Mouse (Mus musculus) brain, embryonic 14.5 days (tissue): ENCODE measurements at regions not wholly inside any gene's neighbourhood (a gene's known extent, or its start where the extent isn't known, plus 50 kb on each side); places are given as distances from the start of the nearest gene placed in this dataset.
A peak's percentile ranks its signal among the peaks of the same experiment; 100 is the strongest.

ENCODE experiments used
- DNase-seq: peaks from one replicate; pipeline ENCODE4 v3.0.0-alpha.2; 2011; ENCODE audit warnings: low read depth
- CTCF ChIP-seq: fragments of 200-500 bp; IDR thresholded peaks from 2 replicates; pipeline ENCODE4 v1.5.1; 2012; ENCODE audit warnings: inconsistent platforms, mild to moderate bottlenecking, moderate library complexity, borderline replicate concordance; ENCODE audit not compliant: insufficient read depth, insufficient read length; ENCODE audit errors: extremely low read depth
- POLR2A ChIP-seq: fragments of 200-500 bp; IDR thresholded peaks from 2 replicates; pipeline ENCODE4 v1.6.1; 2012; ENCODE audit warnings: mild to moderate bottlenecking, inconsistent platforms, borderline replicate concordance; ENCODE audit not compliant: poor library complexity, insufficient read depth, insufficient read length, severe bottlenecking; ENCODE audit errors: extremely low read depth

DNA sequence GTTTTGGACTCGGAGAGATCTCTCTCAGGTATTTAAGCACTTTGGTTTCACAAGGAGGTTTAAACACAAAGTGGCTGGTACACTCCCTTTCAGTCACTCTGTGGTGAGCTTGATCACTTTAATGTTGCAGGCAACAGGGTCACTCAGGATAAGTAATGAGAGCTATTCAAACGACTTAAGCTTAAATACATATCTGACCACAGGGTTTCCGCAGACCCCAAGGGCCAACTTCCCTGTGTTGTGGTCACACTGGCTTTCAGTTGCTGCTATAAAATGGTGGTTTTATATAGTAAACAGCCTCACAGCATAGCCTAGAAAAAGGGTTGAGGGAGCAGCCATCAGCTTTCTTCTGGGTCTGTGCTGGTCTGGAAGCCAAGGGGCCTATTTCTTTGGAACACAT is 225.0 kb downstream of the Agtpbp1 start:
- TF ChIP-seq CTCF (no peak), POLR2A (no peak)

DNA sequence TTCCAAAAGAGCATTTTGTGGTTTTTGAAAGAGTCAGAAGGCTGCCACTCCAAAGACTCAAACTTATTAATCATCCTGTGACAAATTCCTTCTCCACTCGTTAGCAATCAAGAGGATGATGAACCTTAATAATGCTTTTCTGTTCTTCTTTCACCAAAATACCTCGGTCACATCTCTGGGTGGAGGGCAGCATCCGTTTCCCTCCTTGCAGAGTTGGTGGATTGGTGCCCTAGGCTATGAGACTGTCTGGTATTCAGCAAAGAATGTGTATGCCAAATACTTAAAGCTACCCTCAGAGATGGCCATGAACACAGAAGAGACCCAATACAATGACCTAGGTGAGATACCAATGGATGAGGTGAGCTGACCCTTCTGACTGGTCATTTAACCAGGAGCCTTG is 226.6 kb downstream of the Agtpbp1 start:
- TF ChIP-seq POLR2A (no peak), CTCF (no peak)
- DNase-seq, result no peak

More for the DNA sequence above, 225.0 kb downstream of the Agtpbp1 start:
- DNase-seq, result no peak

DNA sequence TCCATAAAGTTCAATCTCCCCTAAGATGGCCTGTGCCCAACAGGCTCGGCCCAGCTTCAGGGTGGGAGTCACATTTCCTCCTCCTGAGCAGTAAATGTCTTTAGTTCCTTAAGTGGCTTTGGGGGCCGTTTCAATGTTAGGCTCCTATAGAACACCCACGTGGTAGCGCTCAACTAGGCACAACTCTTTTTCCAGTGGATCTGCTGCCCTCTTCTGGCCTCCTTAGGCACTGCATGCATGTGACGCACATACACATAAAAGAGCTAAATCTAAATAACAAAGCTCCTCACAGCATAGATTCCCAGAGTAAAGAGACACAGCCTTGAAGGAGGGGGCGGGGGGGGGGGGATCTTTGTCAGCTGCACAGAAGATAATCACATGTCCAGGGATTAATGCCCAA is 233.6 kb downstream of the Agtpbp1 start:
- no peak for TF ChIP-seq POLR2A
- TF ChIP-seq CTCF, result peak; percentile 55; the same call in 1 of the 2 replicates
- DNase-seq, result peak; percentile 15

DNA sequence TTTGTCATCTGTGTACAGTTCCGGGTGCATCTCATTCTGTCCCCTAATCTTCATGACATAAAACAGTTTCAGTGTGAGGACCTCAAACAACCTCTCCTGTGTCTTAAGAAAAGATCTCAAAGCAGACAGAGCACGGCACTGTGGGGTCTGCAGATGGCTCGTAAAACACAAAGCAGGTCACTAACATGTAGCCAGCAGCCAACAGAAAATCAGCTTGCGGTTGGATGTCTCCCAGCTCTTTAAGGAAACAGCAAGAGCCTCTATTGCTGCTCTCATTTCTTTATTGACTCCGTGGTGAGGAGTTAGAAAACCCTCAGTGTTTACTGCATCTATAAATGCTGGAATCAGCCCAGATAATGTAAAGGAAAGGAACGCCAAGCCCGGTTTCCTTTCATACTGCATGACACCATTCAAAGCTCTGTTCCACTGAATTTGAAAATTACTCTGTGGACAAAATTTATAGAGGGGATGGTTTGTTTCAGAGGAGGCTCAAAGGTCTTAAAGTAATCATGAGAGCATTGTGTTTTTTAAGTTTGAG is 234.3 kb downstream of the Agtpbp1 start:
- DNase-seq, result peak; percentile 26
- TF ChIP-seq CTCF (no peak), POLR2A (no peak)

DNA sequence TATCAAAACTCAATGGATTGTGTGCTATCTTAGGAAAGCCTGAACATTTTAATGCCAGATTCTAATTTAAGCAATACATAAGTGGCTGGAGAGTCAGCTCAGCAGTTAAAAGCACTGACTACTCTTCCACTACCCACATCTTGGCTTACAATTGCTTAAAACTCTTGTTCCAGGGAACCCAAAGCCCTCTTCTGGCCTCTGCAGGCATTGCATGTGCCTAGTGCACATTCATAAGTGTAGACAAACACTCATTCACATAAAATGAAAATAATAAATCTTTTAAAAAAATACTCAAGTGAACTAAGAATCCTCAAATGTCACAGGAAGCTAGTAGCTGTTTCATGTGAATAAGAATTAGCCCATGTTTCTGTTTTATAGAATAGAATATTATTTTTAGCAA is 236.5 kb downstream of the Agtpbp1 start:
- no peak for TF ChIP-seq POLR2A
- peak; percentile 26; the same call in 1 of the 2 replicates for TF ChIP-seq CTCF
- no peak for DNase-seq

DNA sequence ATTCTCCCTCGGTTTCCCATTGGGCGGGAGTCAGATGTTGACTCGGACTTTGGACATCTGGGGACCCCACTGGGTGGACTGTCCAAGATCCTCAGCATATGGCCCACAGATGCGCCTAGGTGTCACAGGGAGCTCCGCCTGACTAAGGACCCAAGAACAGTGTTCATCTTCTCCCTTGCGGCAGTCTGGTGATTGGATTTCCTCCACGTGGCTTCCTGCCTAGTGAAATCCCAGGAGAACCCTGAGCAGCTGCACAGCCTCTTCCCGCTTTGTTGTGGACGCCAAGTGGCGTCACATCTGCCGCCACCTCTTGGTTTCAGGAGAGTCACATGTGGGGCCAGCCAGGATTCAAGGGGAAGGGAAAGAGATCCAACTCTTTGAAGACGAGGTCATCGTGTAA is 243.2 kb downstream of the Agtpbp1 start:
- DNase-seq, result peak; percentile 13
- TF ChIP-seq POLR2A, result no peak
- TF ChIP-seq CTCF, result no peak

DNA sequence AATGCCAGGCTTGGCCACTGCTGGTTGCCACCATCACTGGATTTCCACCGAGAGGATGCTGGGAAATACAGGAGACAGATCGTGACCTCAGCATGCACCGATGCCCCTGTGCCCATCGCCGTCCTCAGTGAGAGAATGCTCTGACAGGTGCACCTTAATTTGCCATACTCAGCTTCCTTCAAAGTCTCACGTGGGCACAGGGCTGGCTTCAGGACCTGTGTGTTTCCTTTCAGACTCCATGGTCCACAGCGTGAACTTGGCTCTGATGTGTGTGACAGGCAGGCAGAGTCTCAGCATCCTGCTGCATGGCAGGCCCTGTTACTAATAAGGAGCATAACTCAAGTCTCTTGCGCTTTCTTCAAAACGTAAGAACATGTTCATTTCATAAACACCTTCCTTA is 246.6 kb downstream of the Agtpbp1 start:
- no peak for DNase-seq

DNA sequence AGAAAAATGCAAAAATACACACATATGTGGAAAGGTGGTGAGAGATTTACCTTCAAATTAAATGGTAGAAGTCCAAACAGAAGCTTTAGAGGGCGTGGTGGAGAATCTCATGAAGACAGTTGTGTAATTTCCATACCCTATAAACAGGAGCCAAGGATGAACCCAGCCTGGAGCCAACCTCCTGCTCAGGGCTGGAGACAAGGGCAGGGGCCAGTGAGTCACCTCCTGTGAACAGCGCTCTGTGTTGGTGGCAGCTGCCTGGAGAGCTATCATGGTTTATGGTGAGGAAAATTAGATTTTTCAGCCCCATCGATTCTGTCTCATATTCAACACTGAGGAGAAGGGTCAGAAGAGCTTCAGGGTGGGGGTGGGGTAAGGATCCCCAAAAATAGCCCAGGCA is 261.1 kb downstream of the Agtpbp1 start:
- no peak for TF ChIP-seq CTCF
- TF ChIP-seq POLR2A, result no peak
- DNase-seq, result no peak

More for the DNA sequence above, 246.6 kb downstream of the Agtpbp1 start:
- TF ChIP-seq POLR2A, result no peak
- TF ChIP-seq CTCF, result no peak

DNA sequence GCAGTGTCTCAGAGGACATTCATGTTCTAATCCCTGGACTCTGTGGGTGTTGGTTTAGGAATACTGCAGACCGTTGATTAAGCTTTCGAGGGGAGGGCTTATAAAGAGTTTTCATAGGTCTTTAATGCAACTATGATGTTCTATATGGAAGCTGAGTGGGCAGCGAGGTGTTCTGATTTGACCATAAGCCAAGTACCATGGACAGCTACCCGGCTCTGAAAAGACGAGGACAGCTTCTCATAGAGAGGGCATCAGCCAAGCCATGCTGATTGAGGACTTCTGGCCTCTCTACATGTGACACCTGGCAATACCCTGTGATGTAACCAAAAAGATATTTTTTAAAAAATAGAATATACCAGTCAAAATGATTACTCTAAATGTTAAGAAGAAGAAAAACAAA is 261.6 kb downstream of the Agtpbp1 start:
- no peak for DNase-seq
- TF ChIP-seq CTCF (no peak), POLR2A (no peak)

DNA sequence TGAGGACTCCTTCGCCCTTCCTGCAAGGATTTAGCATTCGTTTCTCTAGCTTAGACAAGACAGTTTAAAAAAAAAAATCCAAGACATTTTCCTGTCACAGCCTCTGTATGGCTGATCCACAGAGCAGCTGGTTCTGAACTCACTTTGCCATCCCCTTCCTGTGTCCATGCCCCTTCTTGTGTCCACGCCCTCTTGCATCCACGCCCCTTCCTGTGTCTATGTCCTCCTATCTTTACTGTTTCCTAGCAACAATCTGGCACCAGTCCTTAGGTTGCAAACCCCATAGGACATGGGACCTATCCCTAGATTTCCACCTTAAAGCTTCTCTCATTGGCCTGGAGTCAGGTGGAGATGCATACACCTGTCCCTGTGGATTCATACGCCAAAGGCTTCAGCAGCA is 264.8 kb downstream of the Agtpbp1 start:
- TF ChIP-seq CTCF (no peak), POLR2A (no peak)
- no peak for DNase-seq

DNA sequence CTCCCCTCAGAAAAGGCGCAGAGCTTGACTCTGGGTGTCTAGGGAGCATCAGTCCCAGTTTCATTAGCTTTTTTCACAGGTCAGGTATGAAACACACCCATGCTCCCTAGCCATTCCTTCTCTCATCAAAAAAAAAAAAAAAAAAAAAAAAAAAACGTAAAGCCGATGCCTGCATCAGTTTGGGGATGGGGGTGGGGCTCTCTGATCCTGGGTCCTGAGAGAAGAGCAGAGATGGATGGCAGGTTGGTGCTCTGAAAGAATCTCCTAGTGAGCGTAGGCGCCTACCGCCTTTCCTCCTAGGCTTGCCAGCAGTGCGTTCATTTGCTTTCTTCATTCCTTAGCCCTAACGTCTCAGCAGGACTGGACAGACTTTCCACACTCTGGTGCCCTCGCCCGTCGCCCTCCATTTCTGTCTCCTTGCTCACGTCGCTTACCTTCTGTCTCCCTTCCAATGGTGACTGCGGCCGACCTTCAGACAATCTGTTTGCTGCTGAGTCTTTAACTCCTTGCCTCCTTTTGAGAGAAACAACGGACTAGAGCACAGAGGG is 267.5 kb downstream of the Agtpbp1 start:
- DNase-seq, result no peak
- TF ChIP-seq CTCF, result no peak

DNA sequence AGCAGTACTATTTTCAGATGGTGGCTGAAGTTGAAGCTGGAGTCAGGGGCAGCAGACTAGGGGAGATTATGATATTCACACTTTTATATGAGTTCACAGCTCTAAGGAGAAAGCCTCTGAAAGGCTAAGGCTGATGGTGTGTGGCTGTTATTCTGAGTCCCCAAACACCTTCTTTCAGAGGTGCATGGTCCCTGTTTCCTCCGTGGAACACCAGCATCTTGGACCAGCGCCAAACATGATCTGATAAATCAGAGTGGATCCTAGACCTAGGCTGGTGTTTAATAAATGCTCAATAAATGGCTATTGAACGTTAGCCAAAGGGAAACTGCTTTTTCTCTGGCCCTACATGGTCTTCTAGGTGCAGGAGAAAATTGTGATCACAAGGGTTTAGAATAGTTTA is 269.2 kb downstream of the Agtpbp1 start:
- no peak for DNase-seq
- no peak for TF ChIP-seq CTCF
- no peak for TF ChIP-seq POLR2A
